Mouse (Mus musculus) liver, embryonic 14.5 days (tissue): ENCODE data around the gene Spdye4b. TPM values are rescaled to one million over a fixed set of nuclear protein-coding genes. Genes with fewer than 3 reads are reported as not detected.

Source experiments
- ATAC-seq: fragments of 200-750 bp; cut with Nextera tagmentation; 2 replicates; pipeline ENCODE4 v1.8.0; 2017; ENCODE audit warnings: moderate number of reproducible peaks, mild to moderate bottlenecking, moderate library complexity; ENCODE audit not compliant: insufficient read depth
- DNase-seq, 3 experiments: peaks; one replicate each; pipeline ENCODE4 v3.0.0-alpha.2; 2012 to 2013; ENCODE audit warnings: low read depth in 3 of 3, low spot score in 3 of 3
- H3K27ac ChIP-seq: fragments of 300-500 bp; sonication (generic); 2 replicates; pipeline ENCODE4 v1.5.1; 2014; ENCODE audit warnings: moderate library complexity, mild to moderate bottlenecking, control low read depth, inconsistent platforms
- H3K27me3 ChIP-seq: fragments of 300-500 bp; sonication (generic); 2 replicates; pipeline ENCODE4 v1.6.1; 2014; ENCODE audit warnings: mild to moderate bottlenecking, low read length, moderate library complexity; ENCODE audit not compliant: control insufficient read depth, insufficient read depth
- H3K36me3 ChIP-seq: fragments of 300-500 bp; sonication (generic); replicated peaks from 2 replicates; pipeline ENCODE4 v1.6.1; 2014; ENCODE audit warnings: low read depth; ENCODE audit not compliant: control insufficient read depth, insufficient read depth
- H3K4me1 ChIP-seq, 2 experiments: fragments of 200-500 bp in 1 of 2; fragments of 300-500 bp in 1 of 2; sonication (generic) in 1 of 2; replicated peaks; 2 replicates each; pipeline ENCODE4 v1.6.1; 2012 to 2014; ENCODE audit warnings: antibody characterized with exemption in 1 of 2, inconsistent platforms in 1 of 2, low read length in 1 of 2; ENCODE audit not compliant: control insufficient read depth in 2 of 2, insufficient read depth in 2 of 2
- H3K4me2 ChIP-seq: fragments of 300-500 bp; sonication (generic); 2 replicates; pipeline ENCODE4 v1.6.1; 2014; ENCODE audit warnings: low read depth, mild to moderate bottlenecking, control low read depth, moderate library complexity
- H3K4me3 ChIP-seq, 2 experiments: fragments of 200-500 bp in 1 of 2; fragments of 300-500 bp in 1 of 2; sonication (generic) in 1 of 2; 2 replicates each; pipeline ENCODE4 v1.5.1; 2012 to 2014; ENCODE audit warnings: low read depth in 2 of 2, low read length in 2 of 2, mild to moderate bottlenecking in 2 of 2, control low read depth in 1 of 2, inconsistent platforms in 1 of 2, moderate library complexity in 1 of 2; ENCODE audit not compliant: insufficient read depth in 1 of 2
- H3K9ac ChIP-seq: fragments of 300-500 bp; sonication (generic); replicated peaks from 2 replicates; pipeline ENCODE4 v1.6.1; 2014; ENCODE audit warnings: mild to moderate bottlenecking, control low read depth, moderate library complexity
- H3K9me3 ChIP-seq: fragments of 300-500 bp; sonication (generic); 2 replicates; pipeline ENCODE4 v1.6.1; 2016; ENCODE audit warnings: low read length, mixed read lengths; ENCODE audit not compliant: control insufficient read depth
- CTCF ChIP-seq: IDR thresholded peaks from 2 replicates; pipeline ENCODE4 v1.5.1; 2016; ENCODE audit warnings: antibody characterized with exemption, low read depth, control low read depth
- EP300 ChIP-seq: IDR thresholded peaks from 2 replicates; pipeline ENCODE4 v1.6.1; 2016; ENCODE audit warnings: antibody characterized with exemption, low read depth
- WGBS: fragments of 180-500 bp; shearing (Covaris S2); extraction: QIAGEN DNeasy Blood & Tissue Kit; methylation state at CpG from one replicate; pipeline ENCODE4 v1.1.7; 2014; ENCODE audit not compliant: insufficient replicate concordance; 5-methylcytosine and 5-hydroxymethylcytosine counted together
- polyA plus RNA-seq, 2 experiments: library from polyadenylated mRNA; depleted of rRNA in 1 of 2; stranded (reverse) in 1 of 2; unstranded in 1 of 2; fragments of >200 nt; fragmentation: Nextera tagmentation in 1 of 2; extraction: Ambion mirVana in 1 of 2; gene quantifications; 2 replicates each; pipeline versions ENCODE4 v1.2.1 to v1.2.3; 2012 to 2014

The Spdye4b gene
- polyA plus RNA-seq, 2 experiments, result not detected

DNA sequence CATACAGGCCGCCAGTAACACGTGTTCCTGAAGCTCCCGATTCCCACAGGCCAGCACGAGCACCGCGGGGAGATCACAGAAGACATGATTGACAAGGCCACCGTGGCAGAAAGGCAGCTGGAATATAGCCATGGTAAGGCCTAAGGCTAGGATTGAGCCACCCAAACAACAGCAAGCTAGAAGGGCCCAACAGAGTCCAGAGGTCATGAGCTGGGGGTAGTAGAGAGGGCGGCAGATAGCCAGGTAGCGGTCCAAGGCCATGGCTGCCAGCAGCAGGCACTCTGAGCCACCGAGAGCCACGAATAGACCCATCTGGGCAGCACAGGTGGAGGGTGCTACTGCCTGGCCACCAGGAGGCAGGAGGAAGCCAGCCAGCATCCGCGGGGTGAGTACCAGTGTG lies 43.2 kb upstream of the Spdye4b start:
- H3K36me3 ChIP-seq, result no peaks in the 10 kb centered on the region
- no peak overlapping the region for H3K4me3 ChIP-seq
- H3K9ac ChIP-seq, result no peak overlapping the region
- H3K27me3 ChIP-seq, result no peaks in the 10 kb centered on the region
- H3K9me3 ChIP-seq, result no peaks in the 10 kb centered on the region
- no peak overlapping the region for H3K27ac ChIP-seq
- H3K4me1 ChIP-seq, result peaks cover 8 to 10% of the 10 kb centered on the region in 2 experiments
- TF ChIP-seq EP300 (no peak), CTCF (peak; percentile 36)
- DNase-seq, result no peak
- WGBS, result 69% methylated on average over 13 of the region's 13 CpGs
- peak; percentile 13; the same call in 1 of the 2 replicates for ATAC-seq
- H3K4me2 ChIP-seq, result no peak overlapping the region

DNA sequence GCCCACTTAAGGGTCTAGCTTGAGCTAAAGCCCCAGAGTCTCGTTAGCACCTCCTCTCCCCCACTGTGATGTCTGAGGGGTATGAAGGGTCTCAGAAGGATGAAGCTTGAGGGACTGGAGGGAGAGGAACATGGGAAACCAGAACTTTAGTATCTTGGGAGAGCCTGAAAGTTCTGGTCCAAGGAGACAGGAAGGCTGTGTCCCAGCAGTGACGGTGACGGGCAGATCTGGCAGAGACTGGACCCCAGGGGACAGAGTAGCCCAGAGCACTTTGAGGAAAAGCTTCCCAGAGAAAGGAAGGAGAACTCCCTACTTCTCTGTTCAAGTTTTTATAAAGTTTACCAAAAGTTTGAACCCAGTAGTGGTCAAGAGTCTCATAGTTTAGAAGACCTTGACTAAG lies 33.3 kb upstream of the Spdye4b start, which contains the start of gene Olfr718-ps1:
TSS of gene Olfr718-ps1 (minus strand) at position 101 of the 400 bp plus-strand sequence.
- H3K4me2 ChIP-seq, result no peak within 1 kb of the TSS
- no peak for TF ChIP-seq EP300
- TF ChIP-seq CTCF, result no peak
- no peak for DNase-seq
- H3K9ac ChIP-seq, result no peak within 1 kb of the TSS
- H3K27ac ChIP-seq, result no peak within 1 kb of the TSS
- H3K4me3 ChIP-seq, result no peak within 1 kb of the TSS
- no peaks in the 10 kb centered on the region for H3K27me3 ChIP-seq
- H3K9me3 ChIP-seq, result peaks cover 2% of the 10 kb centered on the region; the same call in 1 of the 2 replicates
- no peaks in the 10 kb centered on the region for H3K4me1 ChIP-seq
- WGBS, result 48% methylated on average over 3 of the region's 3 CpGs
- no peak for ATAC-seq
- no peaks in the 10 kb centered on the region for H3K36me3 ChIP-seq

DNA sequence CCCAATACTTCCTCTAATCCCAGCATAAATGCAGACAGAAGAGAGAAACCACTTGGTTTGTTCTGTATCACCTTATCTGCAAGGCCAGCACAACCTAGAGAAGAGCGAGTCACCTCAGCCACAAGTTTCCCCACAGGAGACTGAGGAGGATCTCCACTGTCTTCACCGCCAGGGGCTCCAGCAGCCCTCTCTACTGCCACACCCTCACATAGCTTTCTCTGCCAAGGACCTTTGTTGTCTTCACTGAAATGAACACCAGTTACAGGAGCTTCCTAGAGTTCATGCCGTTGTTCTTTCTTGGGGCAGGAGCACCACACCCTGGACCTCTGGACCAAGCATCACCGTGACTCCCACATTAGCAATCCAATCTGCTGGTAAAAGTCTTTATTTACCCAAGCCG lies 32.2 kb upstream of the Spdye4b start:
- DNase-seq (no peak), ATAC-seq (no peak)
- Histone ChIP-seq H3K27me3 (no peaks in the 10 kb centered on the region), H3K9ac (no peak overlapping the region), H3K36me3 (no peaks in the 10 kb centered on the region), H3K27ac (no peak overlapping the region), H3K4me3 (no peak overlapping the region), H3K9me3 (peaks cover 2% of the 10 kb centered on the region; the same call in 1 of the 2 replicates), H3K4me1 (no peaks in the 10 kb centered on the region), H3K4me2 (no peak overlapping the region)
- whole genome bisulfite sequencing, result 64% methylated on average over 5 of the region's 5 CpGs
- TF ChIP-seq CTCF (no peak), EP300 (no peak)

DNA sequence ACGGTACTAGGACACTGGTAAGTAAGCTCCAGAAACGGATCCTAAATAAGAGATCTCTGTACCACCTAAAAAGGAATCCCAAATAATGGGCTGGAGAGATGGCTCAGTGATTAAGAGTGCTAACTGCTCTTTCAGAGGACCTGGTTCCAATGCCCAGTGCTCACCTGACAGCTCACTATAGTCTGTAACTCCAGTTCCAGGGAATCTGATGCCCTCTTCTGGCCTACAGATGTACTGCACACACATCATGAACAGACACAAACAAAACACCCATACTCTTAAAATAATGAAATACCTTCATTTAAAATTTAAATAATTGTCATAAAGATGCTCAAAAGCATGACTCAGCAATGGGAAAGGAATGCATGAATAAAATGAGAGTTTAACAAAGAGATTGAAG lies 31.3 kb upstream of the Spdye4b start:
- H3K27me3 ChIP-seq, result no peaks in the 10 kb centered on the region
- H3K36me3 ChIP-seq, result no peaks in the 10 kb centered on the region
- no peak overlapping the region for H3K9ac ChIP-seq
- WGBS, result 73% methylated on average over 2 of the region's 2 CpGs
- no peak overlapping the region for H3K4me3 ChIP-seq
- no peak for TF ChIP-seq EP300
- peak; percentile 16; the same call in 1 of the 2 replicates for TF ChIP-seq CTCF
- no peak overlapping the region for H3K4me2 ChIP-seq
- peaks cover 2% of the 10 kb centered on the region; the same call in 1 of the 2 replicates for H3K9me3 ChIP-seq
- ATAC-seq (no peak), DNase-seq (no peak)
- no peaks in the 10 kb centered on the region for H3K4me1 ChIP-seq
- H3K27ac ChIP-seq, result no peak overlapping the region

DNA sequence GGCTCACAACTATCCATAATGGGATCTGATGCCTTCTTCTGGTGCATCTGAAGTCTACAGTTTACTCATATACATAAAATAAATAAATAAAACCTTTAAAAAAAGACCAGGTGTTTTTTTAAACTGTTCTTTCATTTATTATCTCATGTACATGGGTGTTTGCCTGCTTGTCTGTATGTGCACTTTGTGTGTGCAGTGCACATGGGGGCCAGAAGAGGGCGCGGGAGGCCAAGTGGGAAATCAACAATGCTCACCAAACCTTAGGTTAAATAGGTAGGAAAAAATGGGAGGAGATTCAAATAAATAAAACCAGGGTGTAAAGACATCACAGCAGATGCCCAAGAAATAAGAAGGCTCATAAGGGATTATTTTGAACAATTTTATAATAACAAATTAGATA lies 30.8 kb upstream of the Spdye4b start:
- Histone ChIP-seq H3K4me2 (no peak overlapping the region), H3K36me3 (no peaks in the 10 kb centered on the region), H3K4me1 (no peaks in the 10 kb centered on the region), H3K9ac (no peak overlapping the region), H3K27ac (no peak overlapping the region), H3K9me3 (peaks cover 2% of the 10 kb centered on the region; the same call in 1 of the 2 replicates), H3K4me3 (no peak overlapping the region), H3K27me3 (no peaks in the 10 kb centered on the region)
- WGBS, result 64% methylated on average over 2 of the region's 2 CpGs
- DNase-seq, result no peak
- TF ChIP-seq EP300 (no peak), CTCF (0 out of 2 replicates have a peak, but pooled peaks have one; percentile 22)
- no peak for ATAC-seq
